In genomic region chr2:19270709-19271120, GRCm38 (mm10) we compare ENCODE assay signal across 19 mouse cellular contexts.
A peak's percentile ranks its signal among the peaks of the same experiment; 100 is the strongest.
DNase-seq lines count a peak whose midpoint lies in the region; ATAC-seq and TF ChIP-seq lines count a peak whose summit lies in the region.
"Had no signal": no experiment of that assay in that cellular context is flagged by ENCODE, and none has a peak within 500 bp of the region (broad histone marks: within the 10 kb centered on the region; RNA-seq: fewer than 3 reads in every experiment).

No protein-coding gene starts in this region.

- 41% methylated on average over 9 of the region's 9 CpGs for WGBS in kidney, adult 2 months
- WGBS in midbrain, embryonic 14.5 days, result 38% methylated on average over 9 of the region's 9 CpGs

- H3K9me3 ChIP-seq in midbrain, embryonic 14.5 days (ENCODE audit: control insufficient read depth, low read length), result no peaks in the 10 kb centered on the region
- H3K9me3 ChIP-seq: embryonic facial prominence, embryonic 10.5 days; forebrain, embryonic 15.5 days; limb, embryonic 13.5 days; liver, embryonic 15.5 days; megakaryocyte, embryonic 14.5 days had no signal

- DNase-seq in adrenal gland, postnatal 14 days, result peak; percentile 6
- no peak for DNase-seq in adrenal gland, postnatal 4 days (ENCODE audit: low spot score in 2 of 2)
- DNase-seq in kidney, adult 2 months, result peak; percentile 28
- DNase-seq in kidney, postnatal 14 days, result peak; percentile 36
- DNase-seq in urinary bladder, postnatal 25 days (ENCODE audit: low spot score), result peak; percentile 7
- DNase-seq in midbrain, embryonic 14.5 days, result no peak
- no peak for DNase-seq in ovary, postnatal 36 days (ENCODE audit: low spot score)
- DNase-seq: adrenal gland, adult 2 months; cerebellum, adult 11 months; cerebellum, postnatal 25 days; layer of hippocampus, adult 9-11 months; thymus, postnatal 25 days had no signal

- TF ChIP-seq CTCF in kidney, adult 2 months (conservative IDR thresholded peaks at IDR 0.05; ENCODE audit: insufficient read depth, insufficient read length, low read depth, low read length), result no peak

- no peak overlapping the region for H3K4me3 ChIP-seq in kidney, adult 2 months (ENCODE audit: insufficient read depth, low read depth, low read length)
- H3K4me3 ChIP-seq in midbrain, embryonic 14.5 days (replicated peaks; ENCODE audit: low read depth, low read length), result no peak overlapping the region
- H3K4me3 ChIP-seq: embryonic facial prominence, embryonic 10.5 days; forebrain, embryonic 15.5 days; limb, embryonic 13.5 days; liver, embryonic 15.5 days; megakaryocyte, embryonic 14.5 days had no signal

- H3K4me1 ChIP-seq in kidney, adult 2 months (ENCODE audit: control insufficient read depth, insufficient read depth, low read length), result no peaks in the 10 kb centered on the region
- H3K4me1 ChIP-seq in midbrain, embryonic 14.5 days (ENCODE audit: control insufficient read depth, insufficient read depth, low read length), result no peaks in the 10 kb centered on the region
- H3K4me1 ChIP-seq: forebrain, embryonic 15.5 days; limb, embryonic 13.5 days; liver, embryonic 15.5 days had no signal

- no peak overlapping the region for H3K27ac ChIP-seq in kidney, adult 2 months (ENCODE audit: insufficient read depth, low read depth, low read length)
- H3K27ac ChIP-seq in midbrain, embryonic 14.5 days (replicated peaks; ENCODE audit: low read depth, low read length), result no peak overlapping the region
- H3K27ac ChIP-seq: embryonic facial prominence, embryonic 10.5 days; forebrain, embryonic 15.5 days; limb, embryonic 13.5 days; liver, embryonic 15.5 days had no signal

- ATAC-seq in megakaryocyte progenitor cell, adult 5-6 weeks (replicated peaks; ENCODE audit: poor library complexity), result no peak
- no peak for ATAC-seq in midbrain, embryonic 14.5 days (ENCODE audit: low FRiP score, low TSS enrichment)
- ATAC-seq: forebrain, embryonic 15.5 days; midbrain, embryonic 16.5 days had no signal

- no peaks in the 10 kb centered on the region for H3K36me3 ChIP-seq in kidney, adult 2 months (ENCODE audit: control insufficient read depth, insufficient read depth, low read length)
- H3K36me3 ChIP-seq in midbrain, embryonic 14.5 days (ENCODE audit: control insufficient read depth, insufficient read depth, low read length), result no peaks in the 10 kb centered on the region
- H3K36me3 ChIP-seq: embryonic facial prominence, embryonic 10.5 days; forebrain, embryonic 15.5 days; limb, embryonic 13.5 days; liver, embryonic 15.5 days had no signal

- no peak overlapping the region for H3K4me2 ChIP-seq in midbrain, embryonic 14.5 days (ENCODE audit: low read length)
- H3K4me2 ChIP-seq: forebrain, embryonic 15.5 days; limb, embryonic 13.5 days; liver, embryonic 15.5 days had no signal

- H3K9ac ChIP-seq in midbrain, embryonic 14.5 days (replicated peaks; ENCODE audit: low read length), result no peak overlapping the region
- H3K9ac ChIP-seq: forebrain, embryonic 15.5 days; limb, embryonic 13.5 days; liver, embryonic 15.5 days had no signal

- no peak for TF ChIP-seq POLR2A in kidney, adult 2 months (IDR thresholded peaks at IDR 0.05; ENCODE audit: low read depth, low read length)

- no peaks in the 10 kb centered on the region for H3K27me3 ChIP-seq in kidney, adult 2 months (replicated peaks; ENCODE audit: control insufficient read depth, insufficient read depth, low read length)
- H3K27me3 ChIP-seq in midbrain, embryonic 14.5 days (ENCODE audit: control insufficient read depth, insufficient read depth, low read length), result no peaks in the 10 kb centered on the region
- H3K27me3 ChIP-seq: forebrain, embryonic 15.5 days; liver, embryonic 15.5 days; megakaryocyte, embryonic 14.5 days had no signal

Comparison
In these comparisons a context has a peak if more than half of its experiments do, and no peak if none do; other contexts are left out.
1. DNase-seq: peak in adrenal gland, postnatal 14 days (single experiment), kidney, adult 2 months (single experiment), kidney, postnatal 14 days (single experiment) and urinary bladder, postnatal 25 days (single experiment); none in adrenal gland, postnatal 4 days (0 of 2), midbrain, embryonic 14.5 days (single experiment) and ovary, postnatal 36 days (single experiment).